Mouse (Mus musculus): ENCODE results near the gene Bicd1. TPM values are rescaled to one million over a fixed set of nuclear protein-coding genes. Genes with fewer than 3 reads are reported as not detected.
"Not testable (repeated sequence)": the region's sequence is repeated elsewhere in the genome, so short reads cannot be mapped to it uniquely, and the experiment has no call there.

The Bicd1 gene
- polyA plus RNA-seq, 1 experiment from 2014 or later: 45.3 TPM

DNA sequence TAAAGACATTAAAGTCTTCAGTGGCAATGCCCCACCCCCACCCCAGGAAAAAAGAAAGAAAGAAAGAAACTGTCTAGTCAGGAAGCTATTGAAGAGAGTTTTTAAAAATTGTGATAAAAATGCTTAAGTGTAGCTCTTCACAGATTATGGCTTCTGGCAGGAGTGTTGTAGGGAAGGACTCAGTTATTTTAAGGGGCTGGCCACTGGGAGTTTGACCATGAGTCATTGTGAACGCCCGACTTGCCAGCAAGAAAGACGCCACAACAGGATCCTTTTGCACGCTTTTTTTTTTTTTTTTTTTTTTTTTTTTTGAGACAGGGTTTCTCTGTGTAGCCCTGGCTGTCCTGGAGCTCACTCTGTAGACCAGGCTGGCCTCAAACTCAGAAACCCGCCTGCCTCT lies 73.2 kb downstream of the Bicd1 start:
- H3K9me3 ChIP-seq (ENCODE audit: control insufficient read depth, low read length); H3K9ac ChIP-seq (ENCODE audit: low read depth, low read length); H3K4me3 ChIP-seq (ENCODE audit: low read length); H3K4me2 ChIP-seq (ENCODE audit: low read length); H3K36me3 ChIP-seq (ENCODE audit: control insufficient read depth, insufficient read depth, low read length); H3K4me1 ChIP-seq (ENCODE audit: control insufficient read depth, insufficient read depth, low read depth, low read length); H3K27me3 ChIP-seq (replicated peaks; ENCODE audit: control insufficient read depth, insufficient read depth, low read length); ATAC-seq; H3K27ac ChIP-seq (ENCODE audit: low read depth, low read length): not testable (repeated sequence)
- 93% methylated on average over 5 of the region's 5 CpGs for WGBS

GRCm38 (mm10) chr6:149494662-149495061 lies 86.0 kb downstream of the Bicd1 start:
- Histone ChIP-seq H3K4me3 (ENCODE audit: low read length) (no peak overlapping the region), H3K36me3 (ENCODE audit: control insufficient read depth, insufficient read depth, low read length) (peaks cover 14% of the 10 kb centered on the region; the same call in 1 of the 2 replicates), H3K9ac (ENCODE audit: low read depth, low read length) (no peak overlapping the region), H3K27ac (ENCODE audit: low read depth, low read length) (no peak overlapping the region), H3K4me2 (ENCODE audit: low read length) (no peak overlapping the region), H3K27me3 (replicated peaks; ENCODE audit: control insufficient read depth, insufficient read depth, low read length) (no peaks in the 10 kb centered on the region), H3K9me3 (ENCODE audit: control insufficient read depth, low read length) (no peaks in the 10 kb centered on the region), H3K4me1 (ENCODE audit: control insufficient read depth, insufficient read depth, low read depth, low read length) (no peaks in the 10 kb centered on the region)
- no peak for ATAC-seq
- WGBS: 95% methylated on average over 2 of the region's 2 CpGs

GRCm38 (mm10) chr6:149495925-149496324 lies 87.2 kb downstream of the Bicd1 start:
- H3K27ac ChIP-seq (ENCODE audit: low read depth, low read length): no peak overlapping the region

DNA sequence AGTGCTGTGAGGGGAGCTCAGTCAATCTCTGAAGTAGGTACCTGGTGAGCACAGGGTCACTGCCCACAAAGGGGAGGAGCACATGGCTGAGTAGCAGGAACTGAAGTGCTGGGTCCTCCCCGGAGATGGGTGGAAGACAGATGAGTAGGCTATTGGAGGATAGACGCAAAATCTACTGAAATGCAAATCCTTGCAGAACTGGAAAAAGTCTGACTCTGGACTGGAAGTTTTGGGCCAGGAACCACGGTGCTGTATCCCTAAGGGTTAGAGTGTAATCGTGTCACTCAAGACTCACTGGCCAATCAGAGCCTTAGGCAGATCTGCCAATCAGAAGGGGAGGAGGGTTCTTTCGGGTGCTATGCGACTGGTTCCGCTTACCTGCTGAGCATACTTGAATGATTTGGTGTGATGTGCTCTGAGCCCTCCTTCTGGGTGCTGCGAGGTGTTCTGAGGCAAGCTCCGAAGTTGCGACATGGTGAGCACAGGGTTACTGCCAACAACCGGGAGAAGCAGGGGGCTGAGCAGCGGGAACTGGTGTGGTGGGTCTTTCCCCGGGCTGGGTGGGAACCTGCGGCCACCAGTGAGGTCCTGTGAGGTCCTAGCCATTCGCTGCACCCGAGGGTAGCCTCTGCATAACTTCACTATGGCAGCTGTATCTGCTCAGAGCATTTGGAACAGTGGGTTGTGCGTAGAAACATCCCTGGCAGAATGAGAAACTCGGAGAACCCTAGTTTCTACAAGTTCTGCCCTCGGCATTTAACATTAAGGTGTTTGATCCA lies 157.2 kb downstream of the Bicd1 start:
- no peak overlapping the region for H3K27ac ChIP-seq (ENCODE audit: low read depth, low read length)
- ATAC-seq: peak; percentile 99
- WGBS: 3% methylated on average over 19 of the region's 19 CpGs

More at GRCm38 (mm10) chr6:149495925-149496324, 87.2 kb downstream of the Bicd1 start:
- Histone ChIP-seq H3K4me3 (ENCODE audit: low read length) (no peak overlapping the region), H3K9ac (ENCODE audit: low read depth, low read length) (no peak overlapping the region), H3K9me3 (ENCODE audit: control insufficient read depth, low read length) (no peaks in the 10 kb centered on the region), H3K4me1 (ENCODE audit: control insufficient read depth, insufficient read depth, low read depth, low read length) (no peaks in the 10 kb centered on the region), H3K36me3 (ENCODE audit: control insufficient read depth, insufficient read depth, low read length) (peaks cover 14% of the 10 kb centered on the region; the same call in 1 of the 2 replicates), H3K4me2 (ENCODE audit: low read length) (no peak overlapping the region), H3K27me3 (replicated peaks; ENCODE audit: control insufficient read depth, insufficient read depth, low read length) (no peaks in the 10 kb centered on the region)
- no peak for ATAC-seq

DNA sequence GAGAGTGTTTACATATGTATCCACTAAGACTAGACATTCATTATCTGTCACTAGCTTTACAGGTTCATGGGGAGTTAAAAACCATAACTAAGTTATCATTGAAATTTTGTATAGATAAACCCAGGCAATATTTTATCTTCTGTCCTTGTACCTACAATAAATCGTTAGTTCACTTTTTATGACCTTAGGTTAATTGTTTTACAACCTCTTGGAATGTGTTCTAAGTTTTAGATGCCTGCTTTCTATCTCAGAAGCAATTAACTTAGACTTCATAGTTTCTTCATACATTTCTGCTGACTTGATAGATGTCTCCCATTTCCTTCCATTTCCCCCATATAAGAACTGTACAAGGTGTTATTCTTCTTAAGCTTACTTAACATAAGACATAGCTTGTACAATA lies 158.5 kb downstream of the Bicd1 start:
- no peaks in the 10 kb centered on the region for H3K9me3 ChIP-seq (ENCODE audit: control insufficient read depth, low read length)
- H3K4me3 ChIP-seq (ENCODE audit: low read length): no peak overlapping the region
- ATAC-seq: no peak
- no peaks in the 10 kb centered on the region for H3K4me1 ChIP-seq (ENCODE audit: control insufficient read depth, insufficient read depth, low read depth, low read length)
- H3K27ac ChIP-seq (ENCODE audit: low read depth, low read length): no peak overlapping the region
- no peak overlapping the region for H3K4me2 ChIP-seq (ENCODE audit: low read length)
- 89% methylated on average over 1 of the region's 1 CpGs for WGBS
- no peaks in the 10 kb centered on the region for H3K27me3 ChIP-seq (replicated peaks; ENCODE audit: control insufficient read depth, insufficient read depth, low read length)
- no peaks in the 10 kb centered on the region for H3K36me3 ChIP-seq (ENCODE audit: control insufficient read depth, insufficient read depth, low read length)
- H3K9ac ChIP-seq (ENCODE audit: low read depth, low read length): no peak overlapping the region

More for the DNA sequence above, 157.2 kb downstream of the Bicd1 start:
- Histone ChIP-seq H3K4me3 (ENCODE audit: low read length) (peak overlapping the region; percentile 48), H3K4me1 (ENCODE audit: control insufficient read depth, insufficient read depth, low read depth, low read length) (no peaks in the 10 kb centered on the region), H3K27me3 (replicated peaks; ENCODE audit: control insufficient read depth, insufficient read depth, low read length) (no peaks in the 10 kb centered on the region), H3K4me2 (ENCODE audit: low read length) (peak overlapping the region; percentile 65), H3K9me3 (ENCODE audit: control insufficient read depth, low read length) (no peaks in the 10 kb centered on the region), H3K9ac (ENCODE audit: low read depth, low read length) (peak overlapping the region; percentile 50), H3K36me3 (ENCODE audit: control insufficient read depth, insufficient read depth, low read length) (no peaks in the 10 kb centered on the region)

- no peaks in the 10 kb centered on the region for H3K36me3 ChIP-seq (ENCODE audit: control insufficient read depth, insufficient read depth, low read length)
- H3K9me3 ChIP-seq (ENCODE audit: control insufficient read depth, low read length): no peaks in the 10 kb centered on the region
- no peak overlapping the region for H3K27ac ChIP-seq (ENCODE audit: low read depth, low read length)
- H3K4me2 ChIP-seq (ENCODE audit: low read length): no peak overlapping the region
- H3K4me3 ChIP-seq (ENCODE audit: low read length): no peak overlapping the region
- no peaks in the 10 kb centered on the region for H3K27me3 ChIP-seq (replicated peaks; ENCODE audit: control insufficient read depth, insufficient read depth, low read length)
- H3K4me1 ChIP-seq (ENCODE audit: control insufficient read depth, insufficient read depth, low read depth, low read length): no peaks in the 10 kb centered on the region
- H3K9ac ChIP-seq (ENCODE audit: low read depth, low read length): no peak overlapping the region
- no peak for ATAC-seq
- 94% methylated on average over 1 of the region's 1 CpGs for WGBS
These were observed 165.6 kb downstream of the Bicd1 start for GRCm38 (mm10) chr6:149574288-149574687.

GRCm38 (mm10) chr6:149580053-149580452 lies 171.4 kb downstream of the Bicd1 start:
- Histone ChIP-seq H3K4me1 (ENCODE audit: control insufficient read depth, insufficient read depth, low read depth, low read length) (no peaks in the 10 kb centered on the region), H3K9me3 (ENCODE audit: control insufficient read depth, low read length) (peaks cover 8% of the 10 kb centered on the region; the same call in 1 of the 2 replicates), H3K4me2 (ENCODE audit: low read length) (no peak overlapping the region), H3K9ac (ENCODE audit: low read depth, low read length) (no peak overlapping the region), H3K4me3 (ENCODE audit: low read length) (no peak overlapping the region), H3K27ac (ENCODE audit: low read depth, low read length) (no peak overlapping the region), H3K27me3 (replicated peaks; ENCODE audit: control insufficient read depth, insufficient read depth, low read length) (no peaks in the 10 kb centered on the region), H3K36me3 (ENCODE audit: control insufficient read depth, insufficient read depth, low read length) (no peaks in the 10 kb centered on the region)
- ATAC-seq: no peak

GRCm38 (mm10) chr6:149585708-149586504 lies 177.2 kb downstream of the Bicd1 start:
- 96% methylated on average over 7 of the region's 7 CpGs for WGBS

More at GRCm38 (mm10) chr6:149585708-149586504, 177.2 kb downstream of the Bicd1 start:
- Histone ChIP-seq H3K4me3 (ENCODE audit: low read length) (no peak overlapping the region), H3K9me3 (ENCODE audit: control insufficient read depth, low read length) (peaks cover 15% of the 10 kb centered on the region), H3K27me3 (replicated peaks; ENCODE audit: control insufficient read depth, insufficient read depth, low read length) (no peaks in the 10 kb centered on the region), H3K9ac (ENCODE audit: low read depth, low read length) (no peak overlapping the region), H3K27ac (ENCODE audit: low read depth, low read length) (no peak overlapping the region), H3K36me3 (ENCODE audit: control insufficient read depth, insufficient read depth, low read length) (no peaks in the 10 kb centered on the region), H3K4me2 (ENCODE audit: low read length) (no peak overlapping the region), H3K4me1 (ENCODE audit: control insufficient read depth, insufficient read depth, low read depth, low read length) (no peaks in the 10 kb centered on the region)
- no peak for ATAC-seq
